Mouse (Mus musculus) neural tube, embryonic 14.5 days (tissue): ENCODE results near the gene Dlgap1. TPM values are rescaled to one million over a fixed set of nuclear protein-coding genes. Genes with fewer than 3 reads are reported as not detected.

Source experiments
- ATAC-seq: fragments of 200-750 bp; cut with Nextera tagmentation; 2 replicates; pipeline ENCODE4 v1.8.0; 2017; ENCODE audit warnings: low read depth, mild to moderate bottlenecking, moderate TSS enrichment, moderate library complexity
- H3K27ac ChIP-seq: fragments of 300-500 bp; sonication (generic); 2 replicates; pipeline ENCODE4 v1.5.1; 2014; ENCODE audit warnings: low read depth, mild to moderate bottlenecking, control low read depth, low read length, moderate library complexity, mixed read lengths
- H3K27me3 ChIP-seq: fragments of 300-500 bp; sonication (generic); 2 replicates; pipeline ENCODE4 v1.6.1; 2014; ENCODE audit warnings: low read length; ENCODE audit not compliant: control insufficient read depth, insufficient read depth
- H3K36me3 ChIP-seq: fragments of 300-500 bp; sonication (generic); 2 replicates; pipeline ENCODE4 v1.6.1; 2014; ENCODE audit warnings: low read length, mixed read lengths; ENCODE audit not compliant: control insufficient read depth, insufficient read depth
- H3K4me1 ChIP-seq: fragments of 300-500 bp; sonication (generic); 2 replicates; pipeline ENCODE4 v1.6.1; 2014; ENCODE audit warnings: low read length; ENCODE audit not compliant: control insufficient read depth, insufficient read depth
- H3K4me2 ChIP-seq: fragments of 300-500 bp; sonication (generic); 2 replicates; pipeline ENCODE4 v1.6.1; 2014; ENCODE audit warnings: mild to moderate bottlenecking, low read depth, low read length, control low read depth
- H3K4me3 ChIP-seq: fragments of 300-500 bp; sonication (generic); 2 replicates; pipeline ENCODE4 v1.5.1; 2014; ENCODE audit warnings: low read depth, low read length, control low read depth, mixed read lengths
- H3K9ac ChIP-seq: fragments of 300-500 bp; sonication (generic); replicated peaks from 2 replicates; pipeline ENCODE4 v1.6.1; 2014; ENCODE audit warnings: low read depth, mild to moderate bottlenecking, control low read depth, low read length, mixed read lengths
- H3K9me3 ChIP-seq: fragments of 300-500 bp; sonication (generic); 2 replicates; pipeline ENCODE4 v1.6.1; 2016; ENCODE audit warnings: low read length; ENCODE audit not compliant: control insufficient read depth
- WGBS: fragments of 180-500 bp; shearing (Covaris S2); extraction: QIAGEN DNeasy Blood & Tissue Kit; methylation state at CpG from one replicate; pipeline ENCODE4 v1.1.7; 2014; 5-methylcytosine and 5-hydroxymethylcytosine counted together
- polyA plus RNA-seq: library from polyadenylated mRNA; unstranded; fragments of >200 nt; fragmentation: Nextera tagmentation; extraction: Ambion mirVana; gene quantifications from 2 replicates; pipeline ENCODE4 v1.2.1, GENCODE M21; 2014

The Dlgap1 gene
- polyA plus RNA-seq, 1 experiment from 2014 or later, result 51.0 TPM

- ATAC-seq, result no peak
- no peaks in the 10 kb centered on the region for H3K27me3 ChIP-seq
- H3K36me3 ChIP-seq, result no peaks in the 10 kb centered on the region
- no peak overlapping the region for H3K9ac ChIP-seq
- no peak overlapping the region for H3K4me2 ChIP-seq
- no peak overlapping the region for H3K4me3 ChIP-seq
- H3K27ac ChIP-seq, result no peak overlapping the region
- no peaks in the 10 kb centered on the region for H3K4me1 ChIP-seq
- no peaks in the 10 kb centered on the region for H3K9me3 ChIP-seq
- 81% methylated on average over 8 of the region's 8 CpGs for WGBS
Observed at GRCm38 (mm10) chr17:70796940-70797772, 828.3 kb downstream of the Dlgap1 start.

GRCm38 (mm10) chr17:70797773-70798045 lies 828.8 kb downstream of the Dlgap1 start:
- Histone ChIP-seq H3K27me3 (no peaks in the 10 kb centered on the region), H3K36me3 (no peaks in the 10 kb centered on the region), H3K4me1 (no peaks in the 10 kb centered on the region), H3K4me2 (no peak overlapping the region), H3K9me3 (no peaks in the 10 kb centered on the region), H3K27ac (no peak overlapping the region), H3K9ac (no peak overlapping the region), H3K4me3 (no peak overlapping the region)
- ATAC-seq, result no peak
- 75% methylated on average over 1 of the region's 1 CpGs for WGBS

DNA sequence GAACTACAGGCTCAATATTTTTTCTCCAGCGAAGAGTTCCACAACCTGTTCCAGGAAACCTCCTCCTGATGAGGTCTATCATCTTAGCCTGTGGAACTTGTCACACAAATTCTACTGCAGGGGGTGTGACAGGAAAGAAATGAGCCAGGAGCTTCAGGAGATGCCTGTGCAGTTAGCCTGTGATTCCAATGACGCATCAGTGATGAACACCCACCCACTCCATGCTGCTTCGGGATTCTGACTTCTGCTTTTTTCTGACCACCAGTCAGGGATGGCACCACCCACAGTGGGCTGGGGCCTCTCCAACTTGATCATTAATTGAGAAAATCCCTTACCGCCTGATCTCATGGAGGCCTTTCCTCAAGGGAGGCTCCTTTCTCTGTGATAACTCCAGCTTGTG lies 830.4 kb downstream of the Dlgap1 start:
- no peaks in the 10 kb centered on the region for H3K4me1 ChIP-seq
- H3K4me2 ChIP-seq, result no peak overlapping the region
- no peak for ATAC-seq

GRCm38 (mm10) chr17:70802022-70802421 lies 833.1 kb downstream of the Dlgap1 start:
- H3K9me3 ChIP-seq, result no peaks in the 10 kb centered on the region
- no peaks in the 10 kb centered on the region for H3K27me3 ChIP-seq
- no peaks in the 10 kb centered on the region for H3K36me3 ChIP-seq
- H3K4me2 ChIP-seq, result no peak overlapping the region
- H3K27ac ChIP-seq, result no peak overlapping the region
- no peak overlapping the region for H3K9ac ChIP-seq
- WGBS, result 84% methylated on average over 14 of the region's 14 CpGs
- H3K4me3 ChIP-seq, result no peak overlapping the region
- no peak for ATAC-seq
- no peaks in the 10 kb centered on the region for H3K4me1 ChIP-seq

More for the DNA sequence above, 830.4 kb downstream of the Dlgap1 start:
- H3K9me3 ChIP-seq, result no peaks in the 10 kb centered on the region
- no peak overlapping the region for H3K9ac ChIP-seq
- no peaks in the 10 kb centered on the region for H3K36me3 ChIP-seq
- H3K27me3 ChIP-seq, result no peaks in the 10 kb centered on the region
- no peak overlapping the region for H3K4me3 ChIP-seq
- H3K27ac ChIP-seq, result no peak overlapping the region
- 81% methylated on average over 4 of the region's 4 CpGs for WGBS

DNA sequence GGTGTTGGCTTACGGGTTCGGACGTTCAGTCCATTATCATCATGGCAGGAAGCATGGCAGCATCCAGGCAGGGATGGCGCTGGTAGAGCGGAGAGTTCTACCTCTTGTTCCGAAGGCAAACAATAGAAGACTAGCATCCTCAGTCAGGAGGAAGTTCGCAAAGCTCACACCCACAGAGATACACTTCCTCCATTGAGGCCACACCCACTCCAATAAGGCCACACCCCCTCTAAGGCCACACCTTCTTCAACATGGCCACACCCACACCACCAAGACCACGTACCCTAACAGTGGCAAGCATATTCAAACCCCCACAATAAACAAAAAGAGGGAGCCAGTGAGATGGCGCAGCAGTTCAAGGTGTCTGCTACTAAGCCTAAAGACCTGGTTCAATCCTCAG lies 837.0 kb downstream of the Dlgap1 start:
- Histone ChIP-seq H3K9ac (no peak overlapping the region), H3K9me3 (no peaks in the 10 kb centered on the region), H3K4me1 (no peaks in the 10 kb centered on the region), H3K36me3 (no peaks in the 10 kb centered on the region), H3K4me2 (no peak overlapping the region), H3K27me3 (no peaks in the 10 kb centered on the region), H3K4me3 (no peak overlapping the region), H3K27ac (no peak overlapping the region)
- WGBS, result 97% methylated on average over 9 of the region's 9 CpGs
- ATAC-seq, result no peak

DNA sequence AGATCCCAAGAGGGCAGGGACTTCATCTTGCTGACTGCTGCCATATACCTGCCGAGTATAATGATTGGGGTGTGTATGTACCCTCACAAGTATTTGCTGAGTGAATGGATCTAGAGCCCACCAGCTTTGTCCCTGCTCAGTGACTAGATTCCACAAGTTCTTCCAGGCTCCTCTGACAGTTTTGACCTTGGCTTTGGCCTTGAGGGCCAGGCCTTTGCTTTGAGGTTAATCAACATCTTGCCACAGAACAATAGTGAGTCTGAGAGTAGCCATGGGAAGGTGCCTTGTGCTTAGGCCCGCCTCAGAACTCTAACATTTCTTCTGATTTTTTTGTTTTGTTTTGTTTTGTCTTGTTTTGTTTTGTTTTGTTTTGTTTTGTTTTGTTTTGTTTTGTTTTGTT lies 837.7 kb downstream of the Dlgap1 start:
- H3K36me3 ChIP-seq, result no peaks in the 10 kb centered on the region
- 88% methylated on average over 2 of the region's 2 CpGs for WGBS
- no peaks in the 10 kb centered on the region for H3K27me3 ChIP-seq
- no peaks in the 10 kb centered on the region for H3K4me1 ChIP-seq
- no peak overlapping the region for H3K4me2 ChIP-seq
- ATAC-seq, result no peak
- no peak overlapping the region for H3K4me3 ChIP-seq
- H3K9me3 ChIP-seq, result no peaks in the 10 kb centered on the region
- no peak overlapping the region for H3K27ac ChIP-seq
- H3K9ac ChIP-seq, result no peak overlapping the region

GRCm38 (mm10) chr17:70807885-70808284 lies 839.0 kb downstream of the Dlgap1 start:
- no peak for ATAC-seq
- no peak overlapping the region for H3K9ac ChIP-seq
- no peak overlapping the region for H3K27ac ChIP-seq
- no peak overlapping the region for H3K4me3 ChIP-seq
- 90% methylated on average over 1 of the region's 1 CpGs for WGBS
- H3K9me3 ChIP-seq, result no peaks in the 10 kb centered on the region
- no peaks in the 10 kb centered on the region for H3K27me3 ChIP-seq
- H3K4me2 ChIP-seq, result no peak overlapping the region
- H3K4me1 ChIP-seq, result no peaks in the 10 kb centered on the region
- no peaks in the 10 kb centered on the region for H3K36me3 ChIP-seq

DNA sequence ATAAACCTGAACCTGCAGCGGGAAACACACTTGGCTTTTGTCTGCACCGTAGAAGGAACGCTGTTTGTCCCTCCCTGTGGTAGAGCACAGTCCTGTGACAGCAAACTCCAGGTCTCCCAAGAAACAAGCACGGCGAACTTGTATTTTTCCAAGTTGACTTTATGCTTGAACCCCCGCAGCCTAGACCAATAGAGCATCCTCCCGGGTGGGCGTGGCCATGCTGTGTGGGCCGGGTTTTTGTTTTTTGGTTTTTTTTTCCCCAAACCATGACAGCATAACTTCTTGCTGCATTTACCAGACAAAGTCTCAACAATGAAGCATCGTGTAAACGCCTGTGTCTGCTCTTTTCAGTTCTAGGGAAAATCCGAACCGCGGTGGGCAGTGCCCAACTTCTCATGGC lies 840.0 kb downstream of the Dlgap1 start:
- Histone ChIP-seq H3K27ac (no peak overlapping the region), H3K4me3 (no peak overlapping the region), H3K9ac (no peak overlapping the region), H3K4me1 (no peaks in the 10 kb centered on the region), H3K27me3 (no peaks in the 10 kb centered on the region), H3K36me3 (no peaks in the 10 kb centered on the region), H3K9me3 (no peaks in the 10 kb centered on the region), H3K4me2 (no peak overlapping the region)
- no peak for ATAC-seq
- WGBS, result 31% methylated on average over 14 of the region's 14 CpGs

DNA sequence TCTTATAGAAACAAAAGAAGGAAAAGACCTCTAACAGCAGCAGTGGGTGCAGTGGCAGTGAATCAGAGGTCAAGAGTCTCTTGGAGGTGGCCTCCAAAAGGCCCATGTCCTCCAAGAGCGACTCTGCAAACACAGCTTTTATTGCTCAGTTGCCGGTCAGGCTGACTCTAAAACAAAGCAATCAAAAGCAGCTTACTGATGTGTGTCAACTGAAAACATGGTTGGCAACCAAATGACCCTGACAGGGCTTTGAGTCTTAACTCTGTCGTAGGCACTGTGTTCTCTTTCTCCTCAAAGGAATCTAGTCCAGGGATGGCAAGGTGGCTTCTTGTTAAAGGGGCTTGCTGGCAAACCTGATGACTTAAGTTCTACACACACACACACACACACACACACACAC lies 840.9 kb downstream of the Dlgap1 start:
- Histone ChIP-seq H3K4me2 (no peak overlapping the region), H3K27me3 (no peaks in the 10 kb centered on the region), H3K36me3 (no peaks in the 10 kb centered on the region), H3K9me3 (no peaks in the 10 kb centered on the region), H3K4me1 (no peaks in the 10 kb centered on the region), H3K4me3 (no peak overlapping the region), H3K9ac (no peak overlapping the region), H3K27ac (no peak overlapping the region)
- 17% methylated on average over 3 of the region's 3 CpGs for WGBS
- ATAC-seq, result no peak
